Mouse (Mus musculus) testis, adult 2 months (tissue): ENCODE measurements around the gene Ncapg.

Experiments used
- CTCF ChIP-seq: fragments of 200-500 bp; IDR thresholded peaks from 2 replicates; pipeline ENCODE4 v1.5.1; 2012; ENCODE audit warnings: low read depth, mild to moderate bottlenecking, inconsistent platforms, low read length, moderate library complexity; ENCODE audit not compliant: control insufficient read depth, insufficient read depth, insufficient replicate concordance
- POLR2A ChIP-seq: fragments of 200-500 bp; IDR thresholded peaks from 2 replicates; pipeline ENCODE4 v1.6.1; 2012; ENCODE audit warnings: low read depth, mild to moderate bottlenecking, inconsistent platforms, low read length, moderate library complexity; ENCODE audit not compliant: control insufficient read depth

DNA sequence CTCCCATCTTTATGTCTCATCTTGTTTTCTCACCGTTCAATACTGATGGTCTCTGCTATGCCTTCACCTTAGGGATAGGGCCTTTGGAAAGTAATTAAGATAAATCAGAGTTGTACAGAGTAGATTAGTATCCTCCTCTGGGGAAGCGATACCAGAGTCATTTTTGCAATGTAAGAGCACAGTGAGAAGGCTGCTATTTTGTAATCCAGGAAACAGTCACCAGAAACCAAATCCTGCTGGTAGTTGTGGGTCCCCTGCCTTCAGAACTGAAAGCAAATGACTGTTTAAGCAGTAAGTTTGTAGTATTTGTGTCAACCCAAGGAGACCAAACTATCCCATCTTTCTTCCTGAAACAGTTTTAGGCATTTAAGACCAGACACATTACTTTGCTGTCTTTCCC lies 39.9 kb downstream of the Ncapg start:
- TF ChIP-seq POLR2A (no peak), CTCF (no peak)
